Mouse (Mus musculus): Measurements from ENCODE around the gene Armc9.

GRCm38 (mm10) chr1:86160479-86160878, 5.9 kb downstream of the Armc9 start:
- TF ChIP-seq POLR2A (IDR thresholded peaks at IDR 0.05; ENCODE audit: low read depth, low read length): no peak
- no peak for TF ChIP-seq CTCF (conservative IDR thresholded peaks at IDR 0.05 in 1 of 2, IDR thresholded peaks at IDR 0.05 in 1 of 2; ENCODE audit: low read depth in 2 of 2, low read length in 2 of 2)

Measured in CH12.LX (cell line).